Mouse (Mus musculus) megakaryocyte, embryonic 14.5 days (primary cell): ENCODE results near the gene Lyl1.

Experiments
- FLI1 ChIP-seq: IDR thresholded peaks from 2 replicates; pipeline ENCODE4 v1.6.1; 2012; ENCODE audit warnings: low read length, inconsistent platforms, mixed read lengths
- GATA1 ChIP-seq: IDR thresholded peaks from 3 replicates; pipeline ENCODE4 v1.6.1; 2012; ENCODE audit warnings: mixed read lengths, low read length, inconsistent platforms, borderline replicate concordance

DNA sequence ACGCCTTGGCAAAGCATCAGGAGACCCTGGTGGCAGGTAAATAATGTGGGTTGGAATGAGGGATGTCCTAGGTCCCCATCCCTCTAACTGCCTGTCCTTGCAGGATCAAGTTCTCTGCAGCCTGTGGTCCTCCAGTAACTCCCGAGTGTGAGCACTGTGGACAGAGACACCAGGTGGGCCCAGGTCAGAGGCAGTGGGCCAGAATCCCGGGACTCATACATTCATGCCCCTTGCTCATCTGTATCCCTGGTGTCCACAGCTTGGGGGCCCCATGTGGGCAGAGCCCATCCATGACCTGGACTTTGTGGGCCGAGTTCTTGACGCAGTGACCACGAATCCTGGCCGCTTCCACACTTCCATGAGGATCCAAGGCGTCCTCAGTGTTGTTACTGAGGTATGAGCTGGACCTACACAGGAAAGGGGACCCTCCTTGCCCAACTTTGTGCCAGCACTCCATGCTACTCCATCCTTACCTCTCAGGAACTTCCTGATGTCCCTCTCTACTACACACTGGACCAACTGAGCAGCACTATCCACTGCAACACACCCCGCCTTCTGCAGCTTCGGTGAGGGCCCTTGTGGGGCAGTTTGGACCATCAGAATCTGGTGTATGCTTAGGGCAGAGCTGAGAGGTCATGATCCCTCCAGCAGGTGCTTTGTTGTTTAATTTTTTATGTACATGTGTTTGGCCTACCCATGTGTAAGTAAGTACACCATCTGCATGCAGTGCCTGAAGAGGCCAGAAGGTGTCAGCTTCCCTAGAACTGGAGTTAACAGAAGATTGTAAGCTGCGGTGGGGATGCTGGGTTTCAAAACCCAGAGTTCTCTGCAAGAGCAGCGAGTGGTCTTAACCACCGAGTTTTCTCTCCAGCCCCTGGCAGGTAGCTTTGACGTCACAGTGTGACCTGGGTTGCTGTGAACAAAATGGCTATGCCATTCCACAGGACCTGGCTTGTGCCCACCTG, 3.8 kb upstream of the Lyl1 start:
- TF ChIP-seq FLI1 (no peak), GATA1 (no peak)
